Mouse (Mus musculus): Measurements from ENCODE around the gene Myo9b.
"Not testable (repeated sequence)": the region's sequence is repeated elsewhere in the genome, so short reads cannot be mapped to it uniquely, and the experiment has no call there.

Myo9b gene

DNA sequence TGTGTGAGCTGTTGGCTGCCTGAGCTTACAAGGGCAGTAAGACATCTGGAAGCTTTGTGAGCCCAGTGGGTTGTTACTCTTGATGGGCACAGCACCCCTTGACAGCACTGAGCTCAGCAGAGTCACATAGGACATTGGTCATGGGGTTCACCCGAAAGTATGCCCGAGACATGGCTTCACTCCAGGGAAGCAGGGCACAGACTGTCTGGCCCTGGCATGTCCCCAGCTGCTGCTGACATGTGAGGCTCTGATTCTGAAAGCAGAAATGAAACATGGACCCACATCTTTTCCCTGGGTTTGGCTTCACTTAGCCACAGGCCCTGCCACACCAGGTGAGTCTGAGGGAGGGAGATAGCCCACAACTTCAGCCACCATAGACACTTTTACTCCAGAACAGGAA is 24.3 kb downstream of the Myo9b start:
- peak in 1 of 2 experiments; percentile 25 for DNase-seq (ENCODE audit: low spot score in 2 of 2)

GRCm38 (mm10) chr8:71297439-71297838 is 24.9 kb downstream of the Myo9b start:
- no peak for DNase-seq (ENCODE audit: low spot score in 2 of 2)

GRCm38 (mm10) chr8:71299716-71300115 is 27.2 kb downstream of the Myo9b start:
- DNase-seq (ENCODE audit: low spot score in 2 of 2) = no peak

- DNase-seq (ENCODE audit: low spot score in 2 of 2) = no peak
These were observed 30.3 kb downstream of the Myo9b start for GRCm38 (mm10) chr8:71302788-71303187.

DNA sequence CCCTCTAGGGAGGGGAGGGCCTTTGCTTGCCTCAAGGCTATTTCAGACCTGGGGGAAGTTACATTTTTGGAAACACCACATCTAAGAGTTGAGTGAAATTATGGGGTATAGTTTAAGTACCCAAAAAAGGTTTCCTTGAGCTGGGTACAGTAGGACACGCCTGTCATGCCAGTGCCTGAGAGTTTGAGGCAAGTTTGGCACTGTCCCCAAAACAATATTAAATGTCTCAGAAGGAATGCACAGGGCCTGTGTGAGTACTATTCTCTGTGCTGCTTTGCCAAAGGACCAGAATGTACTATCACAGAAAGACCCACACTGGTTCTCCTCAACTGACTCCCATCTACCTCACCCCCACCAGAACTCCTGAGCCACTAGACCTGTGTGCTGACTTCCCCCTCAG is 31.1 kb downstream of the Myo9b start:
- no peak for DNase-seq (ENCODE audit: low spot score in 2 of 2)

DNA sequence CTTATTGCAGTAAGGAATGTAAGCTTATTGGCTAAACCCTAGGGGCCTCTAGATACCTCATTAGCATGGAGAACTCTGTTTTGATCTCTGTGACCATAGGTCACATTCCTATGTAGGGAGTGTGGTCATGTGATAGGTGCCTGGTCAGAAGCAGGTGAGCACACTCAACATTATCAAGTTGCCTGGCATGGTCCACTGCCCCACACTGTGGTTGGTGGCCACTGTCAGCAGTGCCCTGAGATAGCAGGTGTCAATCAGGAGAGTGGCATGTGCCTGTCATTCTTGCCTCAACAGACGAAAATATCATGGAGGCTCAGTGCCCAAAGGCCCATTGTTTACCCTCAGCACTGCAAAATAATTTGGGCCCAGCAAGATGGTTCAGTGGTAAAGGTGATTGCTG is 33.5 kb downstream of the Myo9b start:
- DNase-seq (ENCODE audit: low spot score in 2 of 2) = no peak

GRCm38 (mm10) chr8:71307371-71307770 is 34.9 kb downstream of the Myo9b start:
- DNase-seq (ENCODE audit: low spot score in 2 of 2) = peak in 1 of 2 experiments; percentile 8

DNA sequence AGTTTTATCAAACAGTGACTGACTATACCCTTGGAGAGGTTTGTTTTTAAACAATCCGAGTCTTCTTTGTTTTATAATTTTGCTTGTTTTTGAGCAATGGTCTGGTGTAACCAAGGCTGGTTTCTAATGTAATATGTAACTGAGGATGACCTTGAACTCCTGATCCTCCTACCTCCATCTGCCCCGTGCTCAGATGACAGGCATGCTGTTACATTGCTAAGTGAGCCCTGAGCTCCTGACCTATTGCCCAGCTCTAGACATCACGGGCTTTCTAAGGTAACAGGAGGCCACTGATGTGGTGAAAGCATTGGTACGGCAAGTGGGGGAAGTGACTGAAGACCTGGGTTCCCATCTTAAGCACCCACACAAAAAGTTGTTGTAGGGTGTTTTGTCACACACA is 35.4 kb downstream of the Myo9b start:
- no peak for DNase-seq (ENCODE audit: low spot score in 2 of 2)

- DNase-seq (ENCODE audit: low spot score in 2 of 2) = peak; percentile 13 to 16
These were observed 37.9 kb downstream of the Myo9b start for GRCm38 (mm10) chr8:71310446-71310845.

DNA sequence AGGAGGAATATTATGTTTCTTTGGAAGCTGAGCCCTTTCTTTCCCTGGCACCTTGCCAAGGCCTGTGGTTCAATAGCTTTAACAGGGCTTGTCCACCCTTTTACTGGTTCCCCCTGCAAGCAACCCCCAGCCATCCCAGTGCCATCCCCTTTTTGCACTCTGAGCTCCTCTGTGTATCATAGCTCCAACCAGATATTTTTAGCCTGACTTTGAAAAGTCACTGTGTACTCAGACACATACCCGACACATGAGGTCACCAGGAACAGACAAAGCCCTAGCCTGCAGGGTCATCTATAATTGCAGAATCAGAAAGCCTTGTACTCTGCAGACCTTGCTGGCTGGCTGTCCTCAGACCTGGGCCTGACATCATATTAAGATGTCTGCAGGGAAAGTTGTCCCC is 40.2 kb downstream of the Myo9b start:
- DNase-seq (ENCODE audit: low spot score in 2 of 2) = no peak

DNA sequence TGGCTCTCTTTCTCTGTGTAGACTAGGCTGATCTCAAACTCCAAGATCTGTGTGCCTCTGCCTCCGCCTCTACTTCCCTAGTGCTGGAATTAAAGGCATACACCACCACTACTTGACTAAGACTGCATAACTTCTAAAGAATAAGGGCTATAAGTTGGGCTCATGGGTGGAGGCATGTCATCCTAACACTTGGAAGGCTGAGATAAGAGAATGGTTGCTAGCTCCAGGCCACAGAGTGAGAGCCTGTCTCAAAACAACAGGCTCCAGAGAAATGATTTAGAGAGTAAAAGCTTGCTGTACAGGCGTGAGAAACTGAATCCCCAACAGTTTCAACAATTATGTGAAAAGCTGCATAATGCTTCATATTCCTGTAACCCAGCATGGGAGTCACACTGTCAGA is 41.4 kb downstream of the Myo9b start:
- peak in 1 of 2 experiments; percentile 21 for DNase-seq (ENCODE audit: low spot score in 2 of 2)

DNA sequence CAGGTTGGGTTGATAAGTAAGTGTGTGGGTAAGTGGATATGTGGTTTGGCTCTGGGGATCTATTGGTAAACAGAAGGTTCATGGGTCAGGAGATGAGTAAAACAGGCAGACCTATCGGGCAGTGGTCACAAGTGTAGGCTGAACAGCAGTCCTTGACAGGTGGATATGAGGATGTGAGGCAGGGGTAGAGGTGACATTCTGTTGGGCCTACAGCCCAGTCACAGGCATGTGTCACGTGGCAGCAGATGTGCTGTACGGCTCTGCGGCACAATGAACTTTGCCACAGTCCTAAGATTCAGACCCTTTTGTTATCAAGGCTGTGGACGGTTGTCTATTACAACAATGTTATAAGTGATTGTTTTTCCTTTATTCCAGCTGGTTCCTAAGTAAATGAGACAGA is 43.5 kb downstream of the Myo9b start:
- no peak for DNase-seq (ENCODE audit: low spot score in 2 of 2)

DNA sequence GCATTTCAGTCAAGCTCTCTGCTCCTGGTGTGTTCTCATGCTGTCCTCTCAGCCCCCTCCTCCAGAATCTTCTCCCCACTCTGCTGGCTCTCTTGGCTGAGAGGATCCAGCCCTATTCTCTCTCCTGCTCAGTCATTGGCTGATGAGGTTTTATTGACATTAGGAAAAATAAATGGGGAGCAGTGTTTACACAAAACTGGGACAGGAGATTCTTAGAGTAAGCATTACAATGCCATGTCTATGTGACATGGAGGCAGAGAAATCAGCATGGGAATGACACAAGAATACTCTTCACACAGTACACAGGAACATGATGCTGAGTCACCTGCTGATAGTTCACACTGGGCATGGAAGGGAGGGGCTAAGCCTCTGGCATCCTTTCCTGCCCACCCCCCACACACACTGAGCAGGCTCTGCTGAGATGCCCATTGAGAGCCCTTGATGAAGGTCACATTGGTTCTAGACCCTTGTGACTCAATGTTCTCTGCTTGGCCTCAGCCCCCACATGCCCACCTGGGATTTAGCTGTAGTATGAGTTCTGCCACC is 44.0 kb downstream of the Myo9b start:
- no peak for DNase-seq (ENCODE audit: low spot score in 2 of 2)

DNA sequence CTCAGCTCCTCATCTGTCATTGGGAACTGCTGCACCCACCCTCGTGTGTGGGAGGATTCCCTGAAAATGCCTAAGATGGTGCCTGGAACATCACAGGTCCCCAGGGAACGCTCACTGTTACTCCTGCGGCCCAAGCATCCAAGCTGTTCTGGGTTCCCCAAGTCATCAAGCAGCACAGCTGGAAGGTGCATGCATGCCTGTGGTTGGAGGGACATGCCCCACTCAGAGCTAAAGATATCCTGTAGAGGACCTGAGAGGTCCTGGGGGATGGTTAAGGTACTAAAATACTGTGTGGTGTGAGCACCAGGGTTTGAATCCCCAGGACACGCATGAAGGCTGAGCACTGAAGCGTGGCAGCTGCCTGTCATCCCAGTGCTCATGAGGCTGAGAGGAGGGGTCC is 46.1 kb downstream of the Myo9b start:
- DNase-seq (ENCODE audit: low spot score in 2 of 2) = not testable (repeated sequence)

DNA sequence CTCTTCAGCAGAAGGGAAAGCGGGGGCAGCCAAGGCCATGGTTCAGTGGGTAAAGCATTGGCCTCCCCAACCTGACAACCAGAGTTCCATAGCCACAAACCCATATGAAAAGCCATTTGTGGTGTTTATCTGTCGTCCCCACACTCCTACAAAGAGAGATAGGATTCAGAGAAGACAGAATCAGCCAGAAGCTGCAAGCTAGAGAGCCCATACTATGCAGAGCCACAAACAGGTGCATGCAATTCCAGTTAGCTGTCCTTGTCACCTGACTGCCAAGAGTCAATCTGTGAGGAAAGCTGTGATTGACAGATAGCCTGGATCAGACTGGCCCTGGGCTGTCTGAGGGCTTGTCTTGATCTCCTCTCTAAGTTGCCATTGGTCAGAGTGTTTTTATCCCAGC is 47.2 kb downstream of the Myo9b start:
- DNase-seq (ENCODE audit: low spot score in 2 of 2) = not testable (repeated sequence)

DNA sequence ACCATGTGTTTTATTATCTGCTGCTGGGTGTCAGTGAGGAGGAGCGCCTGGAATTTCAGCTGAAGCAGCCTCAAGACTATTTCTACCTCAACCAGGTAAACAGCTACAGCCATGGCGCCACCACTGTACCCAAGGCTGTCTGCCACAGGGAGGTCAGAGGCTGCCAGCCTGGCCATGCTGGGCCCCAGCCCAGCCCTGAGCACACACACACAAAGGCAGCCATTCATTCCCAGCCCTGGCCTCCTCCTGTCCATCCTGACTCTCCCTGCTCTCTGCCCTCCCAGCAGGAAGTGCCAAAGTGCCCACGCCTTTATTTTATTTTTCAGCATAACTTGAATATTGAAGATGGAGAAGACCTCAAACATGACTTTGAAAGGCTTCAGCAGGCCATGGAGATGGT is 50.4 kb downstream of the Myo9b start:
- no peak for DNase-seq (ENCODE audit: low spot score in 2 of 2)

- peak; percentile 12 to 24 for DNase-seq (ENCODE audit: low spot score in 2 of 2)
These were observed 52.3 kb downstream of the Myo9b start for GRCm38 (mm10) chr8:71324848-71325247.

- DNase-seq (ENCODE audit: low spot score in 2 of 2) = not testable (repeated sequence)
These were observed 65.3 kb downstream of the Myo9b start for GRCm38 (mm10) chr8:71337834-71338233.

DNA sequence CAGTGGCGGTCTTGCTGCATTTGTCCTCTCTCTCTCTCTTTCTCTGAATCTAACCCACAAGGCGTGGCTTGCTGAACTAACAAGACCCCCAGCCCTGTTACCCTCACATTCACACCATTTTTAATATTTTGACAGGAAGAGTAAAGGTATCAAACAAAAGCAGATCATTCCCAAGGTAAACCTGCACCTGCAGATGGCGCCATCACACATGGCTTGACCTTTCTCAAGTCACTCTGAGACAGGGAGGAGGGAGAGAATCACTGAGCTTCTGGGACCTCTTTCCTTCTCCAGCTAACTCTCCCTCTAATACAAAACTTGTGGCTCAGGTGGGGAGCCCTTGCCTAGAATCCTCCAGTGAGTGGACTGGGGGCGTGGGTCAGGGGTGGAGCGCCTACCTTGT is 68.1 kb downstream of the Myo9b start:
- DNase-seq (ENCODE audit: low spot score in 2 of 2) = peak in 1 of 2 experiments; percentile 31

GRCm38 (mm10) chr8:71346581-71346980 is 74.1 kb downstream of the Myo9b start:
- DNase-seq (ENCODE audit: low spot score in 2 of 2) = no peak

DNA sequence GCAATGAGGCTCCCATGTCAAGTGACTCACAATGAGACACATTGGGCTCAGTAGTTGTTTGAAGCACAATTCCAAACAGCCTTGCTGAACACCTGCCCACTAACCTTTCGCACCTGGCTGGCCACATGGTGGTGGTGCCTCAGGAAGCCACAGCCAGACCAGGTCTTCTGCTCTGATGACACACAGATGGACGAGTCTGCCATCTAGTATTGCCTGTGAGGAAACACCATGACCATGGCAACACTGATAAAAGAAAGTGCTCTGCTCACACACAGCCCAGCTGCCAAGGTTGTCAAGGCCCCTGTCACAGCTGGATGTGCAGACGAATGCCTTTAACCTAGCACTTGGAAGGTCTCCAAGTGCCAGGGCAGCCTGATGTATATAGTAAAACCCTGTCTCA is 78.6 kb downstream of the Myo9b start:
- DNase-seq (ENCODE audit: low spot score in 2 of 2) = no peak

DNA sequence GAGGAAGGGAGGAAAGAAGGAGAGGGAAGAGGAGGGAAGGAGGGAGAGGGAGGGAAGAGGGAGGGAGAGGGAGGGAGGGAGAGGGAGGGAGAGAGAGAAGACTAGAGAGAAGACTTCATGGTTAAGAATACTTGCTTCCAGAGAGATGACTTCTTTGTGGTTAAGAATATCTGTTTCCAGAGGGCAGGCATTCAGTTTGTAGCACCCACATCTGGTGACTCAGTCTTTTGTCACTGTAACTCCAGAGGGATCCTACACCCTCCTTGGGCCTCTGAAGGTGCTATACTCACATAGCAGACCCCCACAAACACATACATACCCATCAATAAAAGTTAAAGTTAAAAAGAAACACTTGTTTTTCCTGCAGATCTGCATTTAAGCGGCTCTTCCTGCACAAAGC is 79.0 kb downstream of the Myo9b start:
- DNase-seq (ENCODE audit: low spot score in 2 of 2) = no peak

DNA sequence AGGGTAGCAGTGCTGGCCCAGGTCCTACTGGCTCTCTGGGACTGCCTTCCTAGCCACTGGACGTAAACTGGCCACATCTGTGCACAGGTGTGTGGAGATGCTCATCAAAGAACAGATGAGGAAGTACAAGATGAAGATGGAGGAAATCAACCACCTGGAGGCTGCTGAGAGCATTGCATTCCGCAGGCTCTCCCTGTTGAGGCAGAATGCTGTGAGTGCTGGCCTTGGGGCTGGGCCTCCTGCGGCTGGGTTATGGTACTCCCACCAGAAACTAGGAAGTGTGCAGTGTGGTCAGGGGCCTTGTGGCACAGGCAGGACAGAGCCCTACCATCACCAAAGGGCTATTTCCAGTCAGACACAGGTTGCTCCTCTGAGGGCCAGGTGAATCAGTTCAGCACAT is 85.5 kb downstream of the Myo9b start:
- DNase-seq (ENCODE audit: low spot score in 2 of 2) = no peak

GRCm38 (mm10) chr8:71366771-71367528 is 94.4 kb downstream of the Myo9b start, which contains the start of gene Use1:
TSS of gene Use1 (plus strand) at chr8:71366848.
- peak; percentile 91 to 92 for DNase-seq (ENCODE audit: low spot score in 2 of 2)
